Mouse (Mus musculus) midbrain, postnatal 0 days (tissue): ENCODE data around the gene Arpc2. TPM values are rescaled to one million over a fixed set of nuclear protein-coding genes. Genes with fewer than 3 reads are reported as not detected.

ENCODE experiments used
- ATAC-seq: fragments of 200-750 bp; cut with Nextera tagmentation; 2 replicates; pipeline ENCODE4 v1.8.0; 2017; ENCODE audit warnings: moderate number of reproducible peaks, mild to moderate bottlenecking, moderate TSS enrichment, moderate library complexity; ENCODE audit not compliant: low FRiP score
- DNase-seq: peaks from one replicate; pipeline ENCODE4 v3.0.0-alpha.2; 2015; ENCODE audit warnings: low spot score
- H3K27ac ChIP-seq: fragments of 300-500 bp; sonication (generic); 2 replicates; pipeline ENCODE4 v1.5.1; 2014; ENCODE audit warnings: low read depth, mild to moderate bottlenecking, low read length, mixed read lengths
- H3K27me3 ChIP-seq: fragments of 300-500 bp; sonication (generic); 2 replicates; pipeline ENCODE4 v1.6.1; 2014; ENCODE audit warnings: low read length, control low read depth, mixed read lengths; ENCODE audit not compliant: insufficient read depth
- H3K36me3 ChIP-seq: fragments of 300-500 bp; sonication (generic); 2 replicates; pipeline ENCODE4 v1.6.1; 2014; ENCODE audit warnings: low read length, control low read depth, mixed read lengths; ENCODE audit not compliant: insufficient read depth
- H3K4me1 ChIP-seq: fragments of 300-500 bp; sonication (generic); 2 replicates; pipeline ENCODE4 v1.6.1; 2014; ENCODE audit warnings: mild to moderate bottlenecking, control low read depth, antibody characterized with exemption, low read length, mixed read lengths; ENCODE audit not compliant: insufficient read depth
- H3K4me2 ChIP-seq: fragments of 300-500 bp; sonication (generic); 2 replicates; pipeline ENCODE4 v1.6.1; 2014; ENCODE audit warnings: low read depth, mild to moderate bottlenecking, low read length, mixed read lengths; ENCODE audit not compliant: poor library complexity, severe bottlenecking
- H3K4me3 ChIP-seq: fragments of 300-500 bp; sonication (generic); 2 replicates; pipeline ENCODE4 v1.5.1; 2014; ENCODE audit warnings: low read depth, mild to moderate bottlenecking, low read length, moderate library complexity
- H3K9ac ChIP-seq: fragments of 300-500 bp; sonication (generic); replicated peaks from 2 replicates; pipeline ENCODE4 v1.6.1; 2014; ENCODE audit warnings: mild to moderate bottlenecking, low read length, moderate library complexity, mixed read lengths; ENCODE audit not compliant: poor library complexity, severe bottlenecking
- H3K9me3 ChIP-seq: fragments of 300-500 bp; sonication (generic); 2 replicates; pipeline ENCODE4 v1.6.1; 2016; ENCODE audit warnings: low read length, control low read depth
- CTCF ChIP-seq: IDR thresholded peaks from 2 replicates; pipeline ENCODE4 v1.5.1; 2016; ENCODE audit warnings: antibody characterized with exemption, mild to moderate bottlenecking
- WGBS: fragments of 180-500 bp; shearing (Covaris S2); extraction: QIAGEN DNeasy Blood & Tissue Kit; methylation state at CpG from one replicate; pipeline ENCODE4 v1.1.7; 2014; 5-methylcytosine and 5-hydroxymethylcytosine counted together
- microRNA counts: library from miRNA; unstranded; fragments of <30 nt; microRNA quantifications from one replicate; lab custom pipeline; 2015
- microRNA-seq: library from miRNA; unstranded; fragments of <30 nt; microRNA quantifications from one replicate; pipeline ENCODE4, GENCODE M21; 2016; ENCODE audit warnings: borderline number of aligned reads
- polyA plus RNA-seq: library from polyadenylated mRNA; unstranded; fragments of >200 nt; fragmentation: Nextera tagmentation; extraction: Ambion mirVana; gene quantifications from 2 replicates; pipeline ENCODE4 v1.2.1, GENCODE M21; 2015
- total RNA-seq: library from RNA; depleted of rRNA; stranded (reverse); fragments of >200 nt; gene quantifications from 2 replicates; pipeline ENCODE4 v1.2.3, GENCODE M21; 2014; rRNA removed

The Arpc2 gene
- total and polyA plus RNA-seq, 2 experiments from 2014 or later = 149 to 464 TPM

GRCm38 (mm10) chr1:74308001-74308964, 72.4 kb downstream of the Arpc2 start:
- Histone ChIP-seq H3K27me3 (no peaks in the 10 kb centered on the region), H3K9ac (no peak overlapping the region), H3K4me3 (no peak overlapping the region), H3K9me3 (no peaks in the 10 kb centered on the region), H3K4me2 (no peak overlapping the region), H3K27ac (no peak overlapping the region), H3K36me3 (no peaks in the 10 kb centered on the region), H3K4me1 (0 out of 2 replicates have a peak, but pooled peaks cover 3% of the 10 kb centered on the region)
- no peak for TF ChIP-seq CTCF
- 80% methylated on average over 10 of the region's 10 CpGs for WGBS
- DNase-seq = no peak
- ATAC-seq = no peak

GRCm38 (mm10) chr1:74309767-74310166, 73.9 kb downstream of the Arpc2 start:
- H3K27ac ChIP-seq = no peak overlapping the region
- no peaks in the 10 kb centered on the region for H3K9me3 ChIP-seq
- no peak overlapping the region for H3K4me3 ChIP-seq
- no peak overlapping the region for H3K9ac ChIP-seq
- WGBS = 60% methylated on average over 3 of the region's 3 CpGs
- no peaks in the 10 kb centered on the region for H3K4me1 ChIP-seq
- DNase-seq (no peak), ATAC-seq (no peak)
- H3K4me2 ChIP-seq = no peak overlapping the region
- no peak for TF ChIP-seq CTCF
- no peaks in the 10 kb centered on the region for H3K36me3 ChIP-seq
- no peaks in the 10 kb centered on the region for H3K27me3 ChIP-seq

- H3K36me3 ChIP-seq = no peaks in the 10 kb centered on the region
- no peaks in the 10 kb centered on the region for H3K27me3 ChIP-seq
- TF ChIP-seq CTCF = peak; percentile 96
- 3% methylated on average over 3 of the region's 3 CpGs for WGBS
- DNase-seq = peak; percentile 93
- no peak overlapping the region for H3K4me2 ChIP-seq
- H3K27ac ChIP-seq = no peak overlapping the region
- no peak overlapping the region for H3K9ac ChIP-seq
- no peaks in the 10 kb centered on the region for H3K9me3 ChIP-seq
- H3K4me3 ChIP-seq = no peak overlapping the region
- ATAC-seq = peak; percentile 34; the same call in 1 of the 2 replicates
- no peaks in the 10 kb centered on the region for H3K4me1 ChIP-seq
Observed at GRCm38 (mm10) chr1:74313049-74313692, 77.3 kb downstream of the Arpc2 start.

- Histone ChIP-seq H3K9me3 (no peaks in the 10 kb centered on the region), H3K4me2 (no peak overlapping the region), H3K4me1 (no peaks in the 10 kb centered on the region), H3K27ac (no peak overlapping the region), H3K9ac (no peak overlapping the region), H3K4me3 (no peak overlapping the region), H3K36me3 (no peaks in the 10 kb centered on the region), H3K27me3 (no peaks in the 10 kb centered on the region)
- DNase-seq = no peak
- TF ChIP-seq CTCF = no peak
- no peak for ATAC-seq
- WGBS = 80% methylated on average over 3 of the region's 3 CpGs
Observed at GRCm38 (mm10) chr1:74314796-74315195, 78.9 kb downstream of the Arpc2 start.

GRCm38 (mm10) chr1:74316114-74316827, 80.4 kb downstream of the Arpc2 start:
- ATAC-seq (no peak), DNase-seq (no peak)
- Histone ChIP-seq H3K9me3 (no peaks in the 10 kb centered on the region), H3K4me1 (no peaks in the 10 kb centered on the region), H3K27me3 (no peaks in the 10 kb centered on the region), H3K9ac (no peak overlapping the region), H3K4me3 (no peak overlapping the region), H3K36me3 (no peaks in the 10 kb centered on the region), H3K27ac (no peak overlapping the region), H3K4me2 (no peak overlapping the region)
- TF ChIP-seq CTCF = no peak
- 80% methylated on average over 4 of the region's 4 CpGs for WGBS

MicroRNAs within 50 kb of the gene (microRNA counts, 519-probe panel; counts per million panel counts)
- microRNA mmu-miR-1928 (lab: Ali Mortazavi, UCI) = 528 counts per million, percentile 58 among the panel's probes with 10 or more counts

Small RNA genes within 50 kb of the gene (microRNA-seq; reads per million reads assigned to microRNA genes)
- not detected for gene Mir1928

Other genes with a start within 250 kb of the Arpc2 start
- 22.5 and 31.5 TPM in 2 replicates for gene Tns1, start 111.6 kb upstream of the Arpc2 start, total RNA-seq
- 9.8 and 10.2 TPM in 2 replicates for gene Tns1, start 111.6 kb upstream of the Arpc2 start, polyA plus RNA-seq
- 0.33 TPM in 1 of 2 replicates, not detected in the other for gene Rufy4, start 110.5 kb upstream of the Arpc2 start, total RNA-seq
- 0.09 and 0.11 TPM in 2 replicates for gene Rufy4, start 110.5 kb upstream of the Arpc2 start, polyA plus RNA-seq
- 0.38 TPM in 1 of 2 replicates, not detected in the other for gene Cxcr2, start 82.1 kb upstream of the Arpc2 start, total RNA-seq
- 0.05 and 0.16 TPM in 2 replicates for gene Cxcr2, start 82.1 kb upstream of the Arpc2 start, polyA plus RNA-seq
- gene Cxcr1, start 41.5 kb upstream of the Arpc2 start, total RNA-seq = not detected in 2 replicates
- not detected in 2 replicates for gene Cxcr1, start 41.5 kb upstream of the Arpc2 start, polyA plus RNA-seq
- 0.52 TPM in 1 of 2 replicates, not detected in the other for gene Gpbar1, start 42.5 kb downstream of the Arpc2 start, total RNA-seq
- 0.16 TPM in 1 of 2 replicates, not detected in the other for gene Gpbar1, start 42.5 kb downstream of the Arpc2 start, polyA plus RNA-seq
- 139 and 148 TPM in 2 replicates for gene Aamp, start 48.7 kb downstream of the Arpc2 start, total RNA-seq
- gene Aamp, start 48.7 kb downstream of the Arpc2 start, polyA plus RNA-seq = 203 and 216 TPM in 2 replicates
- gene Pnkd, start 48.8 kb downstream of the Arpc2 start, total RNA-seq = 101 and 116 TPM in 2 replicates
- gene Pnkd, start 48.8 kb downstream of the Arpc2 start, polyA plus RNA-seq = 135 and 140 TPM in 2 replicates
- 9.8 and 20.7 TPM in 2 replicates for gene Tmbim1, start 69.5 kb downstream of the Arpc2 start, total RNA-seq
- gene Tmbim1, start 69.5 kb downstream of the Arpc2 start, polyA plus RNA-seq = 9.8 and 10.5 TPM in 2 replicates
- 2.7 and 4.0 TPM in 2 replicates for gene Catip, start 126.0 kb downstream of the Arpc2 start, total RNA-seq
- gene Catip, start 126.0 kb downstream of the Arpc2 start, polyA plus RNA-seq = 1.6 and 2.4 TPM in 2 replicates
- 7.8 and 12.6 TPM in 2 replicates for gene Slc11a1, start 139.1 kb downstream of the Arpc2 start, total RNA-seq
- 1.3 and 1.7 TPM in 2 replicates for gene Slc11a1, start 139.1 kb downstream of the Arpc2 start, polyA plus RNA-seq
- 23.9 and 29.3 TPM in 2 replicates for gene Ctdsp1, start 155.4 kb downstream of the Arpc2 start, total RNA-seq
- gene Ctdsp1, start 155.4 kb downstream of the Arpc2 start, polyA plus RNA-seq = 11.7 and 12.1 TPM in 2 replicates
- 0.38 and 0.80 TPM in 2 replicates for gene Vil1, start 173.3 kb downstream of the Arpc2 start, total RNA-seq
- 0.31 and 0.43 TPM in 2 replicates for gene Vil1, start 173.3 kb downstream of the Arpc2 start, polyA plus RNA-seq